Comparison of ENCODE assay signal across 9 mouse cellular contexts in the genomic region with DNA sequence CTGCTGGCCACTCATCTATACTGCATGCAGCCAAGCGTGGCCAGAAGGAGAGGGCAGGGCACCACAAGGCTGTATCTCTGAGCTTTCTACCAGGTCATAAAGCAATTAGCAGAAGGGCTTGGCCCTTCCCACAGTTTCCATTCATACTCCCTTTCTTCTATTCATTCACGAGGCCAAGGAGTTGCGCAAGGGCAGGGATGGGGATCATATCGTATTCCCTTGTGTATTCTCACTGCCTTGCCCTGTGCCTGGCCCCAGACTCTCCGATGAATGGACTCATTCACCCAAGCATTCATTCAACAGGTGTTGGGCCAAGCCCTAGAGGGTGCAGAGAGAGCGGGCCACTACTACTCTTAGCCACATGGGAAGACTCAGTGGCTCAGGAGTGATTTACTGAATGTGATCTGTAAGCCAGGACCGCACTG.
DNase-seq lines count a peak whose midpoint lies in the region; ATAC-seq lines count a peak whose summit lies in the region.
"Had no signal": no experiment of that assay in that cellular context is flagged by ENCODE, and none has a peak within 500 bp of the region (broad histone marks: within the 10 kb centered on the region; RNA-seq: fewer than 3 reads in every experiment).

No protein-coding gene starts in this region.

- H3K27ac ChIP-seq in forebrain, embryonic 13.5 days: peak overlapping the region; percentile 86; the same call in 1 of the 2 replicates
- H3K27ac ChIP-seq in forebrain, embryonic 15.5 days (replicated peaks): no peak overlapping the region; the same call in 1 of the 2 replicates
- peak overlapping the region; percentile 95 for H3K27ac ChIP-seq in midbrain, embryonic 10.5 days (replicated peaks)
- H3K27ac ChIP-seq in midbrain, embryonic 14.5 days (replicated peaks; ENCODE audit: low read depth, low read length): no peak overlapping the region
- H3K27ac ChIP-seq in embryonic facial prominence, embryonic 12.5 days: no peak overlapping the region
- no peak overlapping the region for H3K27ac ChIP-seq in liver, embryonic 11.5 days (ENCODE audit: low read depth, low read length)

- DNase-seq in midbrain, embryonic 10.5 days (ENCODE audit: low spot score): no peak
- no peak for DNase-seq in midbrain, embryonic 14.5 days
- DNase-seq in skeletal muscle tissue, adult 2 months (ENCODE audit: low read depth, low spot score): peak; percentile 41
- no peak for DNase-seq in liver, embryonic 11.5 days (ENCODE audit: low spot score)
- DNase-seq in thymus, postnatal 36 days: no peak

- no peak overlapping the region for H3K4me3 ChIP-seq in forebrain, embryonic 13.5 days
- H3K4me3 ChIP-seq in forebrain, embryonic 15.5 days: no peak overlapping the region
- peak overlapping the region; percentile 37; the same call in 1 of the 2 replicates for H3K4me3 ChIP-seq in midbrain, embryonic 10.5 days
- no peak overlapping the region for H3K4me3 ChIP-seq in midbrain, embryonic 14.5 days (replicated peaks; ENCODE audit: low read depth, low read length)
- no peak overlapping the region for H3K4me3 ChIP-seq in embryonic facial prominence, embryonic 12.5 days
- no peak overlapping the region for H3K4me3 ChIP-seq in liver, embryonic 11.5 days (ENCODE audit: low read depth, low read length)

- no peak overlapping the region for H3K9ac ChIP-seq in forebrain, embryonic 13.5 days
- no peak overlapping the region for H3K9ac ChIP-seq in forebrain, embryonic 15.5 days (replicated peaks)
- no peak overlapping the region for H3K9ac ChIP-seq in midbrain, embryonic 14.5 days (replicated peaks; ENCODE audit: low read length)
- no peak overlapping the region for H3K9ac ChIP-seq in embryonic facial prominence, embryonic 12.5 days
- H3K9ac ChIP-seq in liver, embryonic 11.5 days (ENCODE audit: low read depth, low read length): no peak overlapping the region

- ATAC-seq in forebrain, embryonic 13.5 days: no peak
- no peak for ATAC-seq in forebrain, embryonic 15.5 days (replicated peaks)
- ATAC-seq in midbrain, embryonic 14.5 days (ENCODE audit: low FRiP score, low TSS enrichment): no peak
- peak; percentile 47; the same call in 1 of the 2 replicates for ATAC-seq in embryonic facial prominence, embryonic 12.5 days (ENCODE audit: insufficient number of reproducible peaks, insufficient read depth, low FRiP score, low TSS enrichment)
- no peak for ATAC-seq in liver, embryonic 11.5 days (replicated peaks; ENCODE audit: low FRiP score)
- ATAC-seq: CD4-positive, CD25-positive, alpha-beta regulatory T cell, adult 4 months had no signal

- WGBS in forebrain, embryonic 13.5 days: 27% methylated on average over 7 of the region's 7 CpGs
- WGBS in forebrain, embryonic 15.5 days: 35% methylated on average over 7 of the region's 7 CpGs
- WGBS in midbrain, embryonic 10.5 days: 33% methylated on average over 7 of the region's 7 CpGs
- 41% methylated on average over 7 of the region's 7 CpGs for WGBS in midbrain, embryonic 14.5 days
- WGBS in embryonic facial prominence, embryonic 12.5 days: 40% methylated on average over 7 of the region's 7 CpGs
- WGBS in liver, embryonic 11.5 days: 73% methylated on average over 7 of the region's 7 CpGs

- H3K27me3 ChIP-seq in forebrain, embryonic 13.5 days: no peaks in the 10 kb centered on the region
- H3K27me3 ChIP-seq in forebrain, embryonic 15.5 days: no peaks in the 10 kb centered on the region
- H3K27me3 ChIP-seq in midbrain, embryonic 10.5 days (ENCODE audit: low read depth, poor library complexity, severe bottlenecking): peaks cover 17% of the 10 kb centered on the region
- no peaks in the 10 kb centered on the region for H3K27me3 ChIP-seq in midbrain, embryonic 14.5 days (ENCODE audit: control insufficient read depth, insufficient read depth, low read length)
- H3K27me3 ChIP-seq in embryonic facial prominence, embryonic 12.5 days: no peaks in the 10 kb centered on the region
- H3K27me3 ChIP-seq in liver, embryonic 11.5 days (replicated peaks; ENCODE audit: control insufficient read depth, insufficient read depth, low read length): no peaks in the 10 kb centered on the region

- H3K4me1 ChIP-seq in forebrain, embryonic 13.5 days: peaks cover 58% of the 10 kb centered on the region
- H3K4me1 ChIP-seq in forebrain, embryonic 15.5 days: peaks cover 51% of the 10 kb centered on the region
- H3K4me1 ChIP-seq in midbrain, embryonic 10.5 days: peaks cover 90% of the 10 kb centered on the region
- peaks cover 36% of the 10 kb centered on the region for H3K4me1 ChIP-seq in midbrain, embryonic 14.5 days (ENCODE audit: control insufficient read depth, insufficient read depth, low read length)
- H3K4me1 ChIP-seq in embryonic facial prominence, embryonic 12.5 days: peaks cover 32% of the 10 kb centered on the region
- H3K4me1 ChIP-seq in liver, embryonic 11.5 days (replicated peaks; ENCODE audit: control insufficient read depth, insufficient read depth, low read length): peaks cover 26% of the 10 kb centered on the region

- no peaks in the 10 kb centered on the region for H3K36me3 ChIP-seq in forebrain, embryonic 13.5 days (ENCODE audit: poor library complexity, severe bottlenecking)
- no peaks in the 10 kb centered on the region for H3K36me3 ChIP-seq in forebrain, embryonic 15.5 days
- no peaks in the 10 kb centered on the region for H3K36me3 ChIP-seq in midbrain, embryonic 10.5 days
- H3K36me3 ChIP-seq in midbrain, embryonic 14.5 days (ENCODE audit: control insufficient read depth, insufficient read depth, low read length): no peaks in the 10 kb centered on the region
- no peaks in the 10 kb centered on the region for H3K36me3 ChIP-seq in embryonic facial prominence, embryonic 12.5 days
- H3K36me3 ChIP-seq in liver, embryonic 11.5 days (ENCODE audit: control insufficient read depth, insufficient read depth, low read length): no peaks in the 10 kb centered on the region

- no peak overlapping the region for H3K4me2 ChIP-seq in forebrain, embryonic 13.5 days
- no peak overlapping the region for H3K4me2 ChIP-seq in forebrain, embryonic 15.5 days (replicated peaks)
- H3K4me2 ChIP-seq in midbrain, embryonic 14.5 days (ENCODE audit: low read length): no peak overlapping the region
- H3K4me2 ChIP-seq in embryonic facial prominence, embryonic 12.5 days (replicated peaks): no peak overlapping the region
- no peak overlapping the region for H3K4me2 ChIP-seq in liver, embryonic 11.5 days

- no peaks in the 10 kb centered on the region for H3K9me3 ChIP-seq in forebrain, embryonic 13.5 days (replicated peaks)
- H3K9me3 ChIP-seq in forebrain, embryonic 15.5 days: no peaks in the 10 kb centered on the region
- no peaks in the 10 kb centered on the region for H3K9me3 ChIP-seq in midbrain, embryonic 10.5 days (replicated peaks)
- H3K9me3 ChIP-seq in midbrain, embryonic 14.5 days (ENCODE audit: control insufficient read depth, low read length): no peaks in the 10 kb centered on the region
- no peaks in the 10 kb centered on the region for H3K9me3 ChIP-seq in embryonic facial prominence, embryonic 12.5 days
- no peaks in the 10 kb centered on the region for H3K9me3 ChIP-seq in liver, embryonic 11.5 days (ENCODE audit: control insufficient read depth, low read length)

Comparison
In these comparisons a context has a peak if more than half of its experiments do, and no peak if none do; other contexts are left out.
1. H3K27ac ChIP-seq: peak in forebrain, embryonic 13.5 days (single experiment) and midbrain, embryonic 10.5 days (single experiment); none in forebrain, embryonic 15.5 days (single experiment), midbrain, embryonic 14.5 days (single experiment), embryonic facial prominence, embryonic 12.5 days (single experiment) and liver, embryonic 11.5 days (single experiment).